Mouse (Mus musculus) MEL (cell line): ENCODE data around the gene Cd40. TPM values are rescaled to one million over a fixed set of nuclear protein-coding genes. Genes with fewer than 3 reads are reported as not detected.

Experiments
- DNase-seq: peaks from one replicate; pipeline ENCODE4 v3.0.0; 2011; ENCODE audit warnings: low read depth, low spot score
- H3K27ac ChIP-seq: 2 replicates; pipeline ENCODE4 v1.5.1; 2012; ENCODE audit warnings: low read depth, mild to moderate bottlenecking, control low read depth, low read length, moderate library complexity; ENCODE audit not compliant: control insufficient read depth
- H3K27me3 ChIP-seq, 2 experiments: fragments of 150-350 bp in 1 of 2; sonication (generic) in 1 of 2; 2 replicates each; pipeline ENCODE4 v1.6.1; 2012; ENCODE audit warnings: low read length in 2 of 2, mild to moderate bottlenecking in 2 of 2, improper control_type of control experiment in 1 of 2, moderate library complexity in 1 of 2; ENCODE audit not compliant: insufficient read depth in 2 of 2, control insufficient read depth in 1 of 2
- H3K36me3 ChIP-seq, 2 experiments: 2 replicates each; pipeline ENCODE4 v1.6.1; 2012 to 2014; ENCODE audit warnings: low read length in 2 of 2, improper control_type of control experiment in 1 of 2, inconsistent platforms in 1 of 2, mild to moderate bottlenecking in 1 of 2; ENCODE audit not compliant: insufficient read depth in 2 of 2, control insufficient read depth in 1 of 2
- H3K4me1 ChIP-seq, 2 experiments: fragments of 150-350 bp in 1 of 2; sonication (generic) in 1 of 2; 2 replicates each; pipeline ENCODE4 v1.6.1; 2012; ENCODE audit warnings: low read length in 2 of 2, improper control_type of control experiment in 1 of 2, mild to moderate bottlenecking in 1 of 2; ENCODE audit not compliant: insufficient read depth in 2 of 2, control insufficient read depth in 1 of 2
- H3K4me3 ChIP-seq, 2 experiments: fragments of 150-350 bp in 1 of 2; sonication (generic) in 1 of 2; 2 replicates each; pipeline ENCODE4 v1.5.1; 2012; ENCODE audit warnings: low read depth in 2 of 2, low read length in 2 of 2, mild to moderate bottlenecking in 2 of 2, moderate library complexity in 2 of 2, control low read depth in 1 of 2, improper control_type of control experiment in 1 of 2; ENCODE audit not compliant: control insufficient read depth in 1 of 2, insufficient read depth in 1 of 2
- H3K79me2 ChIP-seq: 2 replicates; pipeline ENCODE4 v1.6.1; 2012; ENCODE audit warnings: mild to moderate bottlenecking, low read length, moderate library complexity; ENCODE audit not compliant: control insufficient read depth, poor library complexity, insufficient read depth
- H3K9ac ChIP-seq: 2 replicates; pipeline ENCODE4 v1.6.1; 2012; ENCODE audit warnings: low read depth, mild to moderate bottlenecking, control low read depth, low read length, moderate library complexity; ENCODE audit not compliant: control insufficient read depth, poor library complexity, severe bottlenecking
- H3K9me3 ChIP-seq: fragments of 150-350 bp; sonication (generic); replicated peaks from 2 replicates; pipeline ENCODE4 v1.6.1; 2012; ENCODE audit warnings: mild to moderate bottlenecking, low read length, improper control_type of control experiment, moderate library complexity; ENCODE audit not compliant: insufficient read depth
- CHD1 ChIP-seq: IDR thresholded peaks from 2 replicates; pipeline ENCODE4 v1.6.1; 2012; ENCODE audit warnings: low read depth, mild to moderate bottlenecking, inconsistent platforms, low read length, improper control_type of control experiment
- CHD2 ChIP-seq: IDR thresholded peaks from 2 replicates; pipeline ENCODE4 v1.6.1; 2011; ENCODE audit warnings: low read length, improper control_type of control experiment
- CTCF ChIP-seq, 3 experiments: IDR thresholded peaks in 2 of 3; conservative IDR thresholded peaks in 1 of 3; 2 replicates each; pipeline ENCODE4 v1.5.1; 2011 to 2012; ENCODE audit warnings: low read length in 3 of 3, low read depth in 2 of 3, mild to moderate bottlenecking in 2 of 3, improper control_type of control experiment in 1 of 3, inconsistent platforms in 1 of 3, mixed read lengths in 1 of 3, moderate library complexity in 1 of 3; ENCODE audit not compliant: control insufficient read depth in 1 of 3, insufficient read depth in 1 of 3, poor library complexity in 1 of 3, severe bottlenecking in 1 of 3
- ELF1 ChIP-seq: IDR thresholded peaks from 2 replicates; pipeline ENCODE4 v1.6.1; 2014; ENCODE audit warnings: low read depth, mild to moderate bottlenecking, inconsistent platforms, low read length, improper control_type of control experiment, moderate library complexity
- GABPA ChIP-seq: IDR thresholded peaks from 2 replicates; pipeline ENCODE4 v1.6.1; 2012; ENCODE audit warnings: low read depth, mild to moderate bottlenecking, inconsistent platforms, low read length, improper control_type of control experiment, moderate library complexity
- GATA1 ChIP-seq: IDR thresholded peaks from 2 replicates; pipeline ENCODE4 v1.6.1; 2011; ENCODE audit warnings: low read depth, low read length, improper control_type of control experiment
- HCFC1 ChIP-seq: IDR thresholded peaks from 2 replicates; pipeline ENCODE4 v1.6.1; 2012; ENCODE audit warnings: low read depth, mild to moderate bottlenecking, inconsistent platforms, low read length, improper control_type of control experiment, moderate library complexity
- JUND ChIP-seq: IDR thresholded peaks from 2 replicates; pipeline ENCODE4 v1.6.1; 2011; ENCODE audit warnings: low read depth, mild to moderate bottlenecking, improper control_type of control experiment, low read length
- MAFK ChIP-seq: IDR thresholded peaks from 2 replicates; pipeline ENCODE4 v1.6.1; 2011; ENCODE audit warnings: low read depth, mild to moderate bottlenecking, low read length, improper control_type of control experiment, borderline replicate concordance
- MXI1 ChIP-seq: IDR thresholded peaks from 2 replicates; pipeline ENCODE4 v1.6.1; 2011; ENCODE audit warnings: mild to moderate bottlenecking, low read depth, low read length, improper control_type of control experiment
- NRF1 ChIP-seq: IDR thresholded peaks from 2 replicates; pipeline ENCODE4 v1.6.1; 2014; ENCODE audit warnings: low read depth, mild to moderate bottlenecking, inconsistent platforms, low read length, improper control_type of control experiment, moderate library complexity; ENCODE audit not compliant: poor library complexity, insufficient read depth, severe bottlenecking
- POLR2AphosphoS2 ChIP-seq: IDR thresholded peaks from 2 replicates; pipeline ENCODE4 v1.6.1; 2011; ENCODE audit warnings: low read length, improper control_type of control experiment
- RAD21 ChIP-seq: IDR thresholded peaks from 2 replicates; pipeline ENCODE4 v1.6.1; 2011; ENCODE audit warnings: mild to moderate bottlenecking, low read depth, low read length, improper control_type of control experiment
- RCOR1 ChIP-seq: IDR thresholded peaks from 2 replicates; pipeline ENCODE4 v1.6.1; 2012; ENCODE audit warnings: low read depth, mild to moderate bottlenecking, inconsistent platforms, low read length, improper control_type of control experiment
- TBP ChIP-seq: IDR thresholded peaks from 2 replicates; pipeline ENCODE4 v1.8.0; 2011; ENCODE audit warnings: low read depth, low read length, improper control_type of control experiment
- USF1 ChIP-seq: IDR thresholded peaks from 2 replicates; pipeline ENCODE4 v1.6.1; 2014; ENCODE audit warnings: low read depth, mild to moderate bottlenecking, inconsistent platforms, low read length, improper control_type of control experiment, moderate library complexity
- ZKSCAN1 ChIP-seq: IDR thresholded peaks from 2 replicates; pipeline ENCODE4 v1.6.1; 2012; ENCODE audit warnings: low read depth, mild to moderate bottlenecking, inconsistent platforms, low read length, improper control_type of control experiment, moderate library complexity
- polyA plus RNA-seq, 2 experiments: library from polyadenylated mRNA; stranded (reverse) in 1 of 2; unstranded in 1 of 2; fragments of >175 nt in 1 of 2; fragments of >200 nt in 1 of 2; gene quantifications; 2 replicates each; pipeline versions ENCODE4 v1.2.1 to v1.2.4; 2012; ENCODE audit warnings: low replicate concordance in 2 of 2, low read depth in 1 of 2; ENCODE audit not compliant: insufficient read length in 2 of 2, insufficient read depth in 1 of 2, missing spikeins in 1 of 2
- total RNA-seq: library from RNA; depleted of rRNA; stranded (reverse); fragments of 300-350 nt; gene quantifications from 2 replicates; pipeline ENCODE4 v1.2.3, GENCODE M21; 2012

Gene Cd40
- total and polyA plus RNA-seq, 3 experiments = 0.08 TPM; not detected in 2

- H3K27ac ChIP-seq = no peak overlapping the region
- TF ChIP-seq ELF1 (no peak), HCFC1 (no peak), TBP (no peak), JUND (no peak), NRF1 (no peak), GABPA (no peak), RCOR1 (no peak), ZKSCAN1 (no peak), MXI1 (no peak), USF1 (no peak), RAD21 (no peak), MAFK (no peak), GATA1 (no peak), POLR2AphosphoS2 (no peak)
- TF ChIP-seq, all 39 proteins: peak for 0
- no peak overlapping the region for H3K9ac ChIP-seq
- DNase-seq = peak; percentile 37
- no peak overlapping the region for H3K4me3 ChIP-seq
- H3K36me3 ChIP-seq = peaks cover 6 to 11% of the 10 kb centered on the region in 2 experiments
- peaks cover 0 to 2% of the 10 kb centered on the region in 2 experiments; a peak in 1 of 4 replicates for H3K4me1 ChIP-seq
- H3K9me3 ChIP-seq = no peaks in the 10 kb centered on the region
- peaks cover 60% of the 10 kb centered on the region for H3K79me2 ChIP-seq
- no peaks in the 10 kb centered on the region for H3K27me3 ChIP-seq
Observed at GRCm38 (mm10) chr2:165027163-165027562, 28.3 kb upstream of the Cd40 start.

DNA sequence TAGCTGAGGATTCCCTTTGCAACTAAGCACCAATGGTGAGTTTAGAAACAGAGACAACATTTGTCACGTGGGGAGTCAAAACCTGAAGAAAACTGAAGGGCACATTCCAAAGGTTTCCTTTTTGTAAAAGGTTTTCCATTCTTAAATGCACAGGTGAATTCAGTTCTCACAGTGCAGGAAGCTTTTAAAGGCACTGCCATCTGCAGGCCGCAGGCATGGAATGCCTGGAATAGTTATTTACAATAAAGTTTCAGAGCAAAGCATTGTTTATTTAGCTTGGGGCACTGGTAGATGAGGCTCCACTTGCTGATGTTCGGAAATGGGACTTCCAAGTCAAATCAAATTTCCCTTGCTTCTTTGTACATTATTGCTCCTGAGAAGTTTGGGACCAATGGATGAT lies 22.9 kb upstream of the Cd40 start:
- H3K4me1 ChIP-seq = peaks cover 4 to 12% of the 10 kb centered on the region in 2 experiments
- peaks cover 57% of the 10 kb centered on the region for H3K79me2 ChIP-seq
- no peaks in the 10 kb centered on the region for H3K9me3 ChIP-seq
- no peak for DNase-seq
- H3K9ac ChIP-seq = peak overlapping the region; percentile 13; the same call in 1 of the 2 replicates
- no peaks in the 10 kb centered on the region for H3K27me3 ChIP-seq
- peak overlapping the region in 1 of 2 experiments; percentile 6; a peak in 1 of 4 replicates for H3K4me3 ChIP-seq
- TF ChIP-seq CHD2 = no peak
- TF ChIP-seq CTCF (IDR thresholded peaks at IDR 0.05 in 2 of 3, conservative IDR thresholded peaks at IDR 0.05 in 1 of 3; ENCODE audit: control insufficient read depth in 1 of 3, insufficient read depth in 1 of 3, low read depth in 2 of 3, low read length in 3 of 3, poor library complexity in 1 of 3, severe bottlenecking in 1 of 3) = peak in 1 of 3 experiments; percentile 7; a peak in 1 of 6 replicates
- H3K27ac ChIP-seq = no peak overlapping the region
- peaks cover 0 to 30% of the 10 kb centered on the region in 2 experiments for H3K36me3 ChIP-seq

GRCm38 (mm10) chr2:165033306-165033705 lies 22.1 kb upstream of the Cd40 start:
- H3K9ac ChIP-seq = peak overlapping the region; percentile 95
- H3K4me3 ChIP-seq = peak overlapping the region; percentile 91 to 92
- DNase-seq = no peak
- H3K27ac ChIP-seq = no peak overlapping the region
- peaks cover 3 to 12% of the 10 kb centered on the region in 2 experiments for H3K4me1 ChIP-seq
- peaks cover 0 to 26% of the 10 kb centered on the region in 2 experiments; a peak in 3 of 4 replicates for H3K36me3 ChIP-seq
- peaks cover 51% of the 10 kb centered on the region for H3K79me2 ChIP-seq
- no peaks in the 10 kb centered on the region for H3K9me3 ChIP-seq
- TF ChIP-seq CHD1 = 0 out of 2 replicates have a peak, but pooled peaks have one; percentile 10
- no peak for TF ChIP-seq MAFK
- no peaks in the 10 kb centered on the region for H3K27me3 ChIP-seq
